Mouse (Mus musculus) limb, embryonic 10.5 days (tissue): ENCODE results near the gene Gm9639. TPM values are rescaled to one million over a fixed set of nuclear protein-coding genes. Genes with fewer than 3 reads are reported as not detected.
"Not testable (repeated sequence)": the region's sequence is repeated elsewhere in the genome, so short reads cannot be mapped to it uniquely, and the experiment has no call there.

Source experiments
- DNase-seq: peaks from one replicate; pipeline ENCODE4 v3.0.0-alpha.2; 2017; ENCODE audit warnings: low spot score
- H3K27ac ChIP-seq: fragments of 300-500 bp; sonication (generic); 2 replicates; pipeline ENCODE4 v1.5.1; 2016; ENCODE audit warnings: mild to moderate bottlenecking
- H3K27me3 ChIP-seq: fragments of 300-500 bp; sonication (generic); 2 replicates; pipeline ENCODE4 v1.6.1; 2016; ENCODE audit warnings: low read depth, mild to moderate bottlenecking; ENCODE audit not compliant: poor library complexity, severe bottlenecking
- H3K36me3 ChIP-seq: fragments of 300-500 bp; sonication (generic); 2 replicates; pipeline ENCODE4 v1.6.1; 2016; ENCODE audit warnings: mild to moderate bottlenecking, moderate library complexity
- H3K4me1 ChIP-seq: fragments of 300-500 bp; sonication (generic); 2 replicates; pipeline ENCODE4 v1.6.1; 2016
- H3K4me3 ChIP-seq: fragments of 300-500 bp; sonication (generic); 2 replicates; pipeline ENCODE4 v1.5.1; 2016; ENCODE audit warnings: mild to moderate bottlenecking, moderate library complexity
- H3K9me3 ChIP-seq: fragments of 300-500 bp; sonication (generic); replicated peaks from 2 replicates; pipeline ENCODE4 v1.6.1; 2016; ENCODE audit warnings: mild to moderate bottlenecking
- WGBS: fragments of 180-500 bp; shearing (Covaris S2); methylation state at CpG from one replicate; pipeline ENCODE4 v1.1.7; 2016; 5-methylcytosine and 5-hydroxymethylcytosine counted together
- polyA plus RNA-seq: library from polyadenylated mRNA; unstranded; fragments of >200 nt; fragmentation: Nextera tagmentation; extraction: Ambion mirVana; gene quantifications from 2 replicates; pipeline ENCODE4 v1.2.1, GENCODE M21; 2016

Gm9639 gene
- polyA plus RNA-seq, 1 experiment from 2014 or later = not detected

DNA sequence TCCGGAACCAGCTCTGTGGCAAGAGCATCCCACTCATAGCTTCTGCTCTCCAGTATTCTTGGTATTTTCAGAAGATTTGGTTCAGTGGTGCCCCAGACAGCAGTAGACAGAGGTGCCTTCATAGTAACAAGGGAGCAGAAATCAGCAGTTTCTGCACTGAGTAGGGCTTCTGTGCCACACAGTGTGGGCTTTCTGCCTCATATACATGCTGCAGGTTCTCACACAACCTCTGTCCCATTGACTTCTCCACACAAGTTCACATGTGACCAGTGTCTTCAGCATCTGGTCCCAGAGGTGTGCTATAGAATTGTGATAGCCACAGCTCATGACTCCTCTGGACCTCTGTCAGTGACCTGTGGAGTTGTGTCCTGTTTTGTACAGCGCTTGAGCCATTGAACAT lies 6.3 kb downstream of the Gm9639 start:
- H3K27me3 ChIP-seq = no peaks in the 10 kb centered on the region
- H3K36me3 ChIP-seq = no peaks in the 10 kb centered on the region
- H3K27ac ChIP-seq = no peak overlapping the region
- WGBS = 77% methylated on average over 2 of the region's 2 CpGs
- DNase-seq = no peak
- H3K4me3 ChIP-seq = no peak overlapping the region
- no peaks in the 10 kb centered on the region for H3K4me1 ChIP-seq
- H3K9me3 ChIP-seq = no peaks in the 10 kb centered on the region

GRCm38 (mm10) chr10:77787876-77788275 lies 7.0 kb downstream of the Gm9639 start, which contains the start of gene Gm7137:
TSS of gene Gm7137 (minus strand) at chr10:77788200.
- H3K4me1 ChIP-seq, H3K27ac ChIP-seq, H3K27me3 ChIP-seq, H3K36me3 ChIP-seq, DNase-seq, H3K4me3 ChIP-seq, H3K9me3 ChIP-seq: not testable (repeated sequence)
- 83% methylated on average over 1 of the region's 1 CpGs for WGBS

DNA sequence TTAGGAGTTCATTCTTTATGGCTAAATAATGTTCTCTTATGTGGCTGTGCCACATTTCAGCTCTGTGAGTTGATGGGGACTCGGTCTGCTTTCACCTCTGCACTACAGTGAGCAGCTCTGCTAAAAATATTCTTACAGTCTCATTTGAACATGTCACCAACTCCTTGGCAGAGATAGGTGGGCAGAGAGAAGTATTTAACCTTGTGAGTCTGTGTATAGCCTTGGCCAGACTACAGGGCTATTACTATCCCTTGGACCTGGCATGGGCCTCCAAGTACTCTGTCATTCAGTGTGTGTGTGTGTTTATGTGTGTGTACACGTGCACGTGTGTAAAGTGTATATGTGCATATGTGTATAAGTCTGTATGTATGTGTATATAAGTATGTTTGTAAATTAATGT lies 11.5 kb downstream of the Gm9639 start:
- not testable (repeated sequence) for H3K27ac ChIP-seq, H3K4me1 ChIP-seq, H3K36me3 ChIP-seq, H3K4me3 ChIP-seq, H3K9me3 ChIP-seq, DNase-seq, H3K27me3 ChIP-seq
- WGBS = 97% methylated on average over 3 of the region's 3 CpGs

- not testable (repeated sequence) for H3K36me3 ChIP-seq, H3K27ac ChIP-seq, H3K4me3 ChIP-seq, H3K27me3 ChIP-seq, H3K9me3 ChIP-seq, H3K4me1 ChIP-seq, DNase-seq
- WGBS = no CpG with 5 or more reads among the region's 1 CpGs
These were observed 12.4 kb downstream of the Gm9639 start, which contains the start of gene Gm3250 for GRCm38 (mm10) chr10:77782442-77782841. TSS of gene Gm3250 (minus strand) at chr10:77782542.

DNA sequence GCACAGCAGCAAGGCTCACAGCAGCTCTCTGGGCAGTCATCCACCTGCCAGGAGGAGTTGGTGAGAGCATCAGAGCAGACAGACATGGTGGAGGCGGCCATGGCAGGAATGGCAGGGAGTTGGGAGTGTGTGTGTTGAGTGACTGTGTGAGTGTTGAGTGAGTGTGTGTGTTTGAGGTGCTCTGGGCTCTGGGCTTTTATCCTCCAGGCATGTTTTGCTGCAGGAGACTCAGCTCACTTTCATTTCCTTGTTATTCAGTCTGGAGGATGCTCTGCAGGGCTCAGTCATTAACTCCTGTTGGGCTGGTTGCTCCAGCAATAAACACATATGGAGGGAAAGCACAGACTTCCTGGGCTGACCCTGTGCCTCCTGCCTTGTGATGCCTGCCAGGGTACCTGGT lies 18.0 kb downstream of the Gm9639 start, which contains the start of gene Gm7138:
TSS of gene Gm7138 (minus strand) at position 101 of the 400 bp plus-strand sequence.
- 48% methylated on average over 1 of the region's 1 CpGs for WGBS

GRCm38 (mm10) chr10:77772142-77772541 lies 22.7 kb downstream of the Gm9639 start:
- H3K27ac ChIP-seq, DNase-seq, H3K4me3 ChIP-seq, H3K4me1 ChIP-seq, H3K27me3 ChIP-seq, H3K36me3 ChIP-seq, H3K9me3 ChIP-seq: not testable (repeated sequence)
- 94% methylated on average over 3 of the region's 3 CpGs for WGBS

More for the DNA sequence above, 18.0 kb downstream of the Gm9639 start, which contains the start of gene Gm7138:
- not testable (repeated sequence) for H3K27me3 ChIP-seq, H3K9me3 ChIP-seq, DNase-seq, H3K36me3 ChIP-seq, H3K4me3 ChIP-seq, H3K27ac ChIP-seq, H3K4me1 ChIP-seq

DNA sequence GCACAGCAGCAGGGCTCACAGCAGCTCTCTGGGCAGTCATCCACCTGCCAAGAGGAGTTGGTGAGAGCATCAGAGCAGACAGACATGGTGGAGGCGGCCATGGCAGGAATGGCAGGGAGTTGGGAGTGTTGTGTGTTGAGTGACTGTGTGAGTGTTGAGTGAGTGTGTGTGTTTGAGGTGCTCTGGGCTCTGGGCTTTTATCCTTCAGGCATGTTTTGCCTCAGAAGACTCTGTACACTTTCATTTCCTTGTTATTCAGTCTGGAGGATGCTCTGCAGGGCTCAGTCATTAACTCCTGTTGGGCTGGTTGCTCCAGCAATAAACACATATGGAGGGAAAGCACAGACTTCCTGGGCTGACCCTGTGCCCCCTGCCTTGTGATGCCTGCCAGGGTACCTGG lies 23.7 kb downstream of the Gm9639 start, which contains the start of gene Gm3238:
TSS of gene Gm3238 (minus strand) at position 101 of the 400 bp plus-strand sequence.
- not testable (repeated sequence) for H3K27me3 ChIP-seq, DNase-seq, H3K4me1 ChIP-seq, H3K27ac ChIP-seq, H3K4me3 ChIP-seq, H3K36me3 ChIP-seq, H3K9me3 ChIP-seq
- WGBS = 67% methylated on average over 1 of the region's 1 CpGs

- Histone ChIP-seq H3K27me3 (no peaks in the 10 kb centered on the region), H3K27ac (no peak overlapping the region), H3K36me3 (no peaks in the 10 kb centered on the region), H3K4me1 (0 out of 2 replicates have a peak, but pooled peaks cover 2% of the 10 kb centered on the region), H3K4me3 (no peak overlapping the region), H3K9me3 (no peaks in the 10 kb centered on the region)
- WGBS = 79% methylated on average over 1 of the region's 1 CpGs
- DNase-seq = no peak
These were observed 25.1 kb downstream of the Gm9639 start for GRCm38 (mm10) chr10:77769727-77770126.

DNA sequence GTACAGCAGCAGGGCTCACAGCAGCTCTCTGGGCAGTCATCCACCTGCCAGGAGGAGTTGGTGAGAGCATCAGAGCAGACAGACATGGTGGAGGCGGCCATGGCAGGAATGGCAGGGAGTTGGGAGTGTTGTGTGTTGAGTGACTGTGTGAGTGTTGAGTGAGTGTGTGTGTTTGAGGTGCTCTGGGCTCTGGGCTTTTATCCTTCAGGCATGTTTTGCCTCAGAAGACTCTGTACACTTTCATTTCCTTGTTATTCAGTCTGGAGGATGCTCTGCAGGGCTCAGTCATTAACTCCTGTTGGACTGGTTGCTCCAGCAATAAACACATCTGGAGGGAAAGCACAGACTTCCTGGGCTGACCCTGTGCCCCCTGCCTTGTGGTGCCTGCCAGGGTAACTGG lies 35.3 kb downstream of the Gm9639 start, which contains the start of gene Gm3233:
TSS of gene Gm3233 (minus strand) at position 101 of the 400 bp plus-strand sequence.
- not testable (repeated sequence) for H3K36me3 ChIP-seq, H3K4me1 ChIP-seq, DNase-seq, H3K4me3 ChIP-seq, H3K27ac ChIP-seq, H3K9me3 ChIP-seq, H3K27me3 ChIP-seq
- WGBS = 100% methylated on average over 1 of the region's 1 CpGs

GRCm38 (mm10) chr10:77753448-77753847 lies 41.4 kb downstream of the Gm9639 start:
- H3K4me3 ChIP-seq = no peak overlapping the region
- H3K27ac ChIP-seq = no peak overlapping the region
- H3K27me3 ChIP-seq = no peaks in the 10 kb centered on the region
- no peak for DNase-seq
- H3K9me3 ChIP-seq = no peaks in the 10 kb centered on the region
- no peaks in the 10 kb centered on the region for H3K36me3 ChIP-seq
- peaks cover 26% of the 10 kb centered on the region for H3K4me1 ChIP-seq

- H3K4me3 ChIP-seq, H3K9me3 ChIP-seq, DNase-seq, H3K27ac ChIP-seq, H3K36me3 ChIP-seq, H3K27me3 ChIP-seq: not testable (repeated sequence)
- H3K4me1 ChIP-seq = peaks cover 26% of the 10 kb centered on the region
- WGBS = 67% methylated on average over 3 of the region's 3 CpGs
These were observed 42.6 kb downstream of the Gm9639 start for GRCm38 (mm10) chr10:77752312-77752711.

- H3K36me3 ChIP-seq, H3K4me3 ChIP-seq, DNase-seq, H3K9me3 ChIP-seq, H3K27me3 ChIP-seq: not testable (repeated sequence)
- Histone ChIP-seq H3K27ac (peak within 1 kb of the TSS; percentile 46), H3K4me1 (peaks cover 26% of the 10 kb centered on the region)
- 42% methylated on average over 1 of the region's 1 CpGs for WGBS
These were observed 43.6 kb downstream of the Gm9639 start, which contains the start of gene Gm9736 for GRCm38 (mm10) chr10:77751254-77751653. TSS of gene Gm9736 (minus strand) at chr10:77751354.

DNA sequence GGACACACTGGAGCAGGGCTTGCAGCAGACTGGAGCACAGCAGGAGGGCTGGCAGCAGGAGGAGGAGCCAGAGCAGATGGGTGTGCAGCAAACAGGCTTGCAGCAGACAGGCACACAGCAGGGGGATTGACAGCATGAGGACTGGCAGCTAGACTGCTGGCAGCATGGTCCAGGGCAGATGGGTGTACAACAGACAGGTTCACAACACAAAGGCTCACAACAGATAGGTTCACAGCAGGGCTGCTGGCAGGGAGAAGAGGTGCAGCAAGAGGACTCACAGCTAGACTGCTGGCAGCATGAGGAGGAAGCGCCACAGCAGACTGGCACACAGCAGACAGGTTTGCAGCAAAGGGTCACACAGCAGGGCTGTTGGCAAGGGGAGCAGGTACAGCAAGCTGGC lies 44.2 kb downstream of the Gm9639 start:
- WGBS = 82% methylated on average over 1 of the region's 1 CpGs
- Histone ChIP-seq H3K27ac (peak overlapping the region; percentile 46; the same call in 1 of the 2 replicates), H3K4me1 (peaks cover 26% of the 10 kb centered on the region)

More for the DNA sequence above, 44.2 kb downstream of the Gm9639 start:
- not testable (repeated sequence) for H3K4me3 ChIP-seq, H3K9me3 ChIP-seq, DNase-seq, H3K36me3 ChIP-seq, H3K27me3 ChIP-seq
